ENCODE assay signal across 34 mouse cellular contexts in the genomic region with DNA sequence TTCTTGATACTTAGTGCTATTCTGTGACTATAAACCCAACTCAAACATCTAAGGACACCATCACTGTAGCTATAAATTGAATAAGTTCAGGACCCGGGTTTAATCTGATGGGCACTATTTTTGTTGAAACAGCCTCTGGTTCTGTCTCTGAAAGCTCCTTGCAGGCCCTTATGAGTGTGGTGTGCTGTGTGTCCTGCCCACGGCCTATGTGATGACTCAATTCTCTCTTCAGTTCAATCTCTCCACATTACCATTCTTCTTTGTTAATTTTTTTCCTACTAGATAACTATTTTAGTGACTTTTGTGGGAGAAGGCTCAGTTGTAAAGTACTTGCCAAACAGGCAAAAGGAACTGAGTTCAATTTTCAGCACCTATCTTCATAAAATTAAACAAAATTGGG. TPM values are rescaled to one million over a fixed set of nuclear protein-coding genes. Genes with fewer than 3 reads are reported as not detected.
"Had no signal": no experiment of that assay in that cellular context is flagged by ENCODE, and none has a peak within 500 bp of the region (broad histone marks: within the 10 kb centered on the region; RNA-seq: fewer than 3 reads in every experiment).

No protein-coding gene starts in this region.

- H3K27ac ChIP-seq: heart, embryonic 13.5 days; heart, embryonic 15.5 days; hindbrain, embryonic 10.5 days; hindbrain, embryonic 12.5 days; hindbrain, embryonic 13.5 days; hindbrain, embryonic 14.5 days; hindbrain, embryonic 15.5 days; hindbrain, postnatal 0 days; intestine, embryonic 15.5 days; kidney, embryonic 15.5 days; kidney, postnatal 0 days; layer of hippocampus, adult 2 months had no signal

- H3K9ac ChIP-seq: heart, embryonic 13.5 days; heart, embryonic 15.5 days; hindbrain, embryonic 12.5 days; hindbrain, embryonic 13.5 days; hindbrain, embryonic 14.5 days; hindbrain, embryonic 15.5 days; intestine, embryonic 15.5 days; kidney, embryonic 15.5 days had no signal

- H3K4me3 ChIP-seq: heart, embryonic 13.5 days; heart, embryonic 15.5 days; hindbrain, embryonic 10.5 days; hindbrain, embryonic 12.5 days; hindbrain, embryonic 13.5 days; hindbrain, embryonic 15.5 days; intestine, embryonic 15.5 days; kidney, embryonic 15.5 days; layer of hippocampus, adult 2 months; left cerebral cortex, adult 2 months had no signal

- H3K27me3 ChIP-seq: heart, embryonic 15.5 days; hindbrain, embryonic 12.5 days; hindbrain, embryonic 15.5 days; intestine, embryonic 15.5 days; kidney, embryonic 15.5 days had no signal

- H3K4me1 ChIP-seq: heart, embryonic 13.5 days; heart, embryonic 15.5 days; hindbrain, embryonic 10.5 days; hindbrain, embryonic 12.5 days; hindbrain, embryonic 13.5 days; hindbrain, embryonic 15.5 days; intestine, embryonic 15.5 days; kidney, embryonic 15.5 days had no signal

- ATAC-seq: hindbrain, embryonic 16.5 days; hindbrain, postnatal 0 days; inflammation-experienced regulatory T-cells, adult 6 months; intestine, embryonic 15.5 days; intestine, embryonic 16.5 days; intestine, postnatal 0 days had no signal

- H3K36me3 ChIP-seq: heart, embryonic 13.5 days; heart, embryonic 15.5 days; hindbrain, embryonic 10.5 days; hindbrain, embryonic 12.5 days; hindbrain, embryonic 13.5 days; hindbrain, embryonic 15.5 days; intestine, embryonic 15.5 days; kidney, embryonic 15.5 days had no signal

- DNase-seq: heart, postnatal 10 days; heart, postnatal 14 days; heart, postnatal 36 days; heart, postnatal 4 days; kidney, adult 11 months; kidney, adult 18-20 months; kidney, adult 2 months; kidney, adult 8-10 months; kidney, adult 9 months; kidney, postnatal 10 days; kidney, postnatal 14 days; kidney, postnatal 25 days; kidney, postnatal 36 days; kidney, postnatal 4 days; layer of hippocampus, adult 9-11 months; layer of hippocampus, postnatal 36 days had no signal

RNA-seq across cellular contexts. Expression of gene Dclk3, which starts 7.3 kb away (rescaled TPM):
- total RNA-seq: hematopoietic stem cell, adult 5-6 weeks had no signal
- polyA plus RNA-seq: inflammation-experienced regulatory T-cells, adult 6 months had no signal
